9 mouse cellular contexts compared by ENCODE assay signal in the genomic region with DNA sequence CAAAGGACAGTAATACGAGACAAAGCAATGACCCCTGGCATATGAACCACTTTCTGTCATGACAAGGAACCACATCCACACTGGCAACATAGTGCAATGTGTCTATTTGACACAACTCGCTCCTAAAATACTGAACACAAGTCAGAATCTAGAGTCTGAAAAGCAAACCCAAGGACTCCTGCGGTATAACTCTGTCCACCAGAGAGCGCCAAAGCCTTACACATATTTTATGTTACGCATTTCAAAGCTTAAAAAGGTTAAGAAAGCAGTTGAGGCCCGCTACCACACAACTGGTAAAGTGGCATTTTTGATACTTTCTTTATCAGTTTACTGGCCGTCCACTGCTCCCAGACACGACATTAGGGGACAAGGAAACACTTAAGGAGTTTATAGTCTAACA. TPM values are rescaled to one million over a fixed set of nuclear protein-coding genes. Genes with fewer than 3 reads are reported as not detected.
DNase-seq lines count a peak whose midpoint lies in the region; ATAC-seq lines count a peak whose summit lies in the region.
"Had no signal": no experiment of that assay in that cellular context is flagged by ENCODE, and none has a peak within 500 bp of the region (broad histone marks: within the 10 kb centered on the region; RNA-seq: fewer than 3 reads in every experiment).

No protein-coding gene starts in this region.

- peak; percentile 84 for DNase-seq in kidney, adult 18-20 months
- DNase-seq in embryo, embryonic 9.5 days (ENCODE audit: extremely low spot score), result peak; percentile 76
- peak; percentile 80 to 94 for DNase-seq in left cerebral cortex, adult 18-20 months (ENCODE audit: low spot score in 2 of 2)
- peak; percentile 93 for DNase-seq in naive thymus-derived CD4-positive, alpha-beta T cell, adult 2 months (ENCODE audit: low read depth)
- DNase-seq in thymus, postnatal 10 days (ENCODE audit: low spot score in 2 of 2), result peak; percentile 61 to 85

- no peaks in the 10 kb centered on the region for H3K27me3 ChIP-seq in kidney, embryonic 15.5 days
- H3K27me3 ChIP-seq: embryonic facial prominence, embryonic 12.5 days had no signal

- H3K27ac ChIP-seq in kidney, embryonic 15.5 days, result no peak overlapping the region
- H3K27ac ChIP-seq: embryonic facial prominence, embryonic 12.5 days had no signal

- H3K9me3 ChIP-seq in kidney, embryonic 15.5 days (replicated peaks), result no peaks in the 10 kb centered on the region
- H3K9me3 ChIP-seq: embryonic facial prominence, embryonic 12.5 days had no signal

- no peak overlapping the region for H3K4me2 ChIP-seq in kidney, embryonic 15.5 days
- H3K4me2 ChIP-seq: embryonic facial prominence, embryonic 12.5 days had no signal

- H3K4me1 ChIP-seq in kidney, embryonic 15.5 days, result peaks cover 7% of the 10 kb centered on the region; the same call in 1 of the 2 replicates
- H3K4me1 ChIP-seq: embryonic facial prominence, embryonic 12.5 days had no signal

- no peak overlapping the region for H3K9ac ChIP-seq in kidney, embryonic 15.5 days
- H3K9ac ChIP-seq: embryonic facial prominence, embryonic 12.5 days had no signal

- H3K36me3 ChIP-seq in kidney, embryonic 15.5 days, result no peaks in the 10 kb centered on the region
- H3K36me3 ChIP-seq: embryonic facial prominence, embryonic 12.5 days had no signal

- WGBS in kidney, embryonic 15.5 days, result 6% methylated on average over 8 of the region's 8 CpGs

- no peak overlapping the region for H3K4me3 ChIP-seq in kidney, embryonic 15.5 days (replicated peaks)
- H3K4me3 ChIP-seq: embryonic facial prominence, embryonic 12.5 days had no signal

- ATAC-seq in kidney, embryonic 15.5 days (replicated peaks; ENCODE audit: low FRiP score), result no peak
- ATAC-seq in activated CD4-positive, CD25-positive, alpha-beta regulatory T cell, adult 4 months, result peak; percentile 71
- ATAC-seq in hematopoietic stem cell, adult 5-6 weeks (replicated peaks in 1 of 2; ENCODE audit: insufficient read depth in 1 of 2, low FRiP score in 2 of 2, low TSS enrichment in 1 of 2, low read depth in 1 of 2, poor library complexity in 2 of 2, severe bottlenecking in 2 of 2), result peak; percentile 56 to 65; a peak in 3 of 4 replicates

RNA-seq across cellular contexts. Expression of a gene that starts 10.6 kb away (rescaled TPM):
- polyA plus RNA-seq in kidney, embryonic 15.5 days (2015; fragmentation: Nextera tagmentation; extraction: Ambion mirVana), result 6.1 and 7.3 TPM in 2 replicates
- polyA plus RNA-seq in activated CD4-positive, CD25-positive, alpha-beta regulatory T cell, adult 4 months (2017; shearing (Covaris generic)), result 1 to 10 TPM; 1.6 to 2.3 TPM
- 10.0 and 10.4 TPM in 2 replicates for total RNA-seq in hematopoietic stem cell, adult 5-6 weeks (2017)
- total RNA-seq in left cerebral cortex, adult 18-20 months (2021), result 10 to 100 TPM; 81.7 to 86.0 TPM
